Mouse (Mus musculus) urinary bladder, postnatal 4 days (tissue): Measurements from ENCODE around the gene Cd302.

Source experiments
- DNase-seq, 2 experiments: peaks; one replicate each; pipeline ENCODE4 v3.0.0; 2021 to 2022; ENCODE audit warnings: low spot score in 2 of 2

Gene Cd302

DNA sequence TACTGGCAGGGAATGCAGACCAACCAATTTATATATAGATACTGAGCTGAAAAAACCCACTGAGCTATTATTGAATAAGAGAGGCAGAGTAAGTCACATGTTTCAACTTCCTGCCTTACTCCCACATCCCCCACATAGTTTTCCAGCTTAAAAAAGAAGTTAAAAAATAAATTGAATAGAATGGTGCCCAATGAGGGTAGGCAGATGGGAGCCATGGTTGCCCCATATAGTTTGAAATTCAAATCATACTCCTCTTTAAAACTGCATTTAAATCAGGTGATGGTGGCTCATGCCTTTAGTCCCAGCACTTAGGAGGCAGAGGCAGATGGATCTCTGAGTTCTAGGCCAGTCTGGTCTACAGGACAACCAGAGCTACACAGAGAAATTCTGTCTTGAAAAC, 30.8 kb downstream of the Cd302 start:
- no peak for DNase-seq

DNA sequence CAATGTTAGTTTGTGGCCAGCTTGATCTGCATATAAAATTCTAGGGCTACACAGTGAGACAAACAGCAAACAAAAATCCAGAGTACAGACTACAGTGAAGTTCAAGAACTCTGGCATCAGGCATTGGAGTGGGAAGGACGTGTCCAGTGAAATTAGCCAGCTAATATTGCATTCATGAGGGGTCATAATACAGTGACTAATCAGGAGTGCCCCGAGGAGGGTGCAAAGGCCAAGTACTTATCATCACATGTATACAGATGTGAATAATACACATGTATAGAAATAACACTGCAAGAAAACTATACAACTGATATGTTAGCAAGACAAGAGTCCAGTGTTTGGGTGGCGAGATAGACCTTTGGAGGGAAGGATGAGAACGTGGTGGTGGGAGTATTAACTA, 31.5 kb downstream of the Cd302 start:
- no peak for DNase-seq

DNA sequence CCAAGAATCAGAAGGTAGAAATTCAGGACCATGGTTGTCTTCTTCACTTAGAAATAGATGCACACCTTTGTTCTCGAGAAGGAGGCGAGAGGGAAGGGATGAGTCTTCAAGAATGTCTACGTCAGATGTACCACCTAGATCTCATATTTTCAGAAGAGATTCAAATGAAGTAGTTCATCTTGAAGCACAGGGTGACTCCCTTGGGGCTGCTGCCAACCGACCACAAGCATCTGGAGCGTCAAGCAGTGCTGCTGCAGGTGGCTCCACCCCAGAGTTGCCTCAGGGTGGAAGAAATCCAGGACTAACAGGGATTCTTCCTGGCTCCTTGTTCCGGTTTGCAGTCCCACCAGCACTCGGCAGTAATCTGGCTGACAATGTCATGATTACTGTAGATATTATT, 49.8 kb downstream of the Cd302 start:
- no peak for DNase-seq

DNA sequence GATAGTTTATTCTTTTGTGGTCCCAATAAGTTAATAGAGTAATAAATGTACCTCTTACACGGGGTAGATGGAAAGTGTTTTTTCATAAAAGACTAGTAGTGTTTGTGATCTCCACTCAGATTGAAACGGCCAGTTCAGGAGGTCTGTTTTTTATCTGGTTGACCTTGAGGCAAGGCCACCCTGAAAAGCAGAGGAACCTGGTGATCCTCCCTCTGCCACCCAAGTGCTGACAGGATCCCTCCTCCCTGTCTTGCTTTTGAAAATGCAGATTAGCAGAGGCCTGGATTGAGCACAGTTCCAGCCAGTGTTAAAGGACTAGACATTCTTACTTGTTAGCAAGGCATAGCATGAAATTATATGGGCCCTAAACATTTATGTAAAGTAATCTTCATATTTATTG, 51.1 kb downstream of the Cd302 start:
- no peak for DNase-seq

DNA sequence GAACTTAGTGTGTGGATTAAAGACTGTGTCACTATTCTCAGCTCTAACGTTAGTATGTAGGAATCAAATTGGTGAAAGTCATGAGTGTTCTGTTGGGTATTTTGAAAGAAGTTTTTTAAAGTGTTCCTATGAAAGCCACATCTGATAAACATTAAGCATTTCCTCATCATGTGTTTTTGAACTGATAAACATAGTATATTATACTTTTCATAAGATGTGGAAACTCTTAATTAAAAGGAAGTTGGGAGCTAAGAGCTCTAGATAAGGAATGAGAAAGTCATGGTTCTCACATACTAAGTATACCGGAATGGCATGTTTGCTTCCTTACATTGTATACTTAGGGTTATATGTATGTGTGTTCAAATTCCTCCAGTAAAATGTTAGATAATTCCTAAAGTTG, 53.9 kb downstream of the Cd302 start:
- no peak for DNase-seq

DNA sequence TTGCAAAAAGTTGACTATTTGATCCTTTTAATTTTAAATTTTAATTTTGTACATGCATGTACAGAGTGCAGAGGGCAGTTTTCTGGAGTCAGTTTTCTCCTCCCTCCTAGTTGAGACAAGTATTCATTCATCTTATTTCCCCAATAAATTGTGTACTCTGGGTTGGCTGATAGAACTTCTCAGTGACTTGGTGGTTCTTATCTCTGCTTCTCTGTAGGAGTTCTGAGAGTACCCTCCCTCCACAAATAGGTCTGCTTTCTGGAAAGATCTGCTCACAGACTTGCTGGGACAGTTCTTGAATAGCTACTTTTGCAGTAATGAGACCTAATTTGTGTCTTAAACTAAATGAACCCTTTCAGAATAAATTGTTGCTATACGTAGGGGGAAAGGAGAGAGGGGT, 55.8 kb downstream of the Cd302 start:
- no peak for DNase-seq

DNA sequence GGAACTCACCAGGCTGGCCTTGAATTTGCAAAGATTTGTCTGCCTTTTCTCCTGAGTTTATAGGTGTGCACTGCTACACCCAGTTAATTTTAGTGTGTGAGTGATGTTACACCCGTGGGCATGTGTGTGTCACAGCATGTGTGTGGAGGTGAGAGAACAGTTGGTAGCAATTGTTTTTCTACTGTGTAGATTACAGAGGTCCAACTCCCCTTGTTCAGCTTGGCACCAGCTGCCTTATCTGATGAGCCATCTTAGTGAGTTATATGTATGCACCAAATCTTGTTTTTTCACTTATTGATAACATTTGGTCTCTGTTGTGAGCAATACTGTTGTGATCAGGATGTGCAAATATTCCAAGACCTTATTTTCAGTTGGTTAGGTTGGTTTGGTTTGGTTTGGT, 60.8 kb downstream of the Cd302 start:
- no peak for DNase-seq

DNA sequence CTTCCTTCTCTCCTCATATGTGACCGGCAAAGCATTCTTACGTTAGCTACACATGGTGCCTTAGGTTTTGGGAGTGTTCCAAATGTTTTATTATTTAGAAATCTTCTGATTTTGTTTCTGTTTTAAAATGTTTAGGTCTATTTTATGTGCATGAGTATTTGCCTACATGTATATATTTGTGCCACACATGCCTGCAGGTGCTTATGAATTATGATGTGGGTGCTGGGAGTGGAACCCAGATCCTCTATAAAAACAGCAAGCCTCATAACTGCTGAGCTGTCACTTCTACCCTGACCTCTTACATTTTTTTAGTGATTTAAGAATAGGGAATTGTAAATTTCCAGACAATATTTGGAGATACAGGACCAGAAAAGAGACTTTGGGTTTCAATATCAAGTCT, 62.3 kb downstream of the Cd302 start:
- DNase-seq, result no peak

DNA sequence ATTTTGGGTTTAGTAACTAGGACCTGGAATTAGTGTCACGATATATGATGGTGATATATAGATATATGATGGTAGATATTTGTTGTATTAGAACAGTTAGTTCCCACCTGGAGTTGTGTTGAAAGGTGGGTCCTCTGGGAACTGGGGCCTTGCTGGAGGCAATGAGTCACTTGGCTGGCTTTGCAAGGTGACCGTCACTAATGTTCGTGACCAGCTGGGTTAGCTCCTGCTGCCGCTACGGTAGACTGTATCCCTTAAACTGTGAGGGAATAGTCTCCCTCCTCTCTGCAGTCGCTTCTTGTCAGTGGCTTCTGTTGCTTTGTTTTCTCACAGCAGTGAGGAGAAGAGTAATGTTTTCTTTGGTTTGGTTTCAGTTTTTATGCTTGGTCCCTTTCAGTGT, 63.1 kb downstream of the Cd302 start:
- no peak for DNase-seq

DNA sequence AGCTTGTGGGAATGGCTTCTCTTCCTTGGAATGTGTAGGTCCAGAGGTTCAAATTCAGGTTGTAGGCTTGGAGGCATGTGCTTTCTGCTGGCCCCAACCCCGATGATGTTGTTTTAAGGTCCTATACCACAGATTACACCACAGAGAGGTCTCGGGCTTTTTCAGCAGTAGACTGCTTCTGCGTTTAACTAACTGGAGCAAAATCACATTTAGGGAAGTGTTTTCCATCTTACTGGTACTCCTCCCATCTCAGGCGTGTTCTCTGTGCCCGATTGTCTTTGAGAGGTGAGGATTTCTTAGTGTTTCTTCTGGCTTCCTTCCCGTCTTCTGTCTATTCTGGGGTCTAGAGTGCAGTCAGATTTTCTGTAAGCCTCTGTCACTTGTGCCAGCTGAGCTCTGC, 66.7 kb downstream of the Cd302 start:
- DNase-seq, result no peak

DNA sequence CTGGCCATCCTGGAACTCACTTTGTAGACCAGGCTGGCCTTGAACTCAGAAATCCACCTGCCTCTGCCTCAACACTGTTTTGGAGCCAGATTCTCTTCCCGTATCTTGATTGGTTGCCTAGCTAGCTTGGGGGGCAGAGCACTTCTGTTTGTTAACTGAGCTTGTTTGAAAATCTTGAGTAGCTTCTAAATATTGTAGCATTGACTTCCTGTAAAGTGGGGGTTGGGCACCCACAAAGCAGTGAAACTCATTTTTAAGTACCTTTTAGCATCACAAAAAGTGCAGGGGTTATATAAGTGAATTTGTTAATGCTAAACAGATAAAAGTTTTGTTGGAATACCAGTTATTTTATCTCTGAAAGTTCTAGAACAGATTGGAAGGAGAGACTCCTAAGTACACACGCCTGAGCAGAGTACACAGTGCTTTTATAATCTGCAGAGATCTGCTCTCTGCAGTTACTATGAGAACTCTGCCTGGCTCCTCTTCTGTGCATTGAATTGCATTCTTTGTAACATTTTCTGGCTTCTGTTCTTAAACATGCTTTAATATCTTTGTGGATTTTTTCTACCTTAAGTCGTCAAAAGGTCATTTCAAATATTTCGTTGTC, 67.6 kb downstream of the Cd302 start:
- no peak for DNase-seq

DNA sequence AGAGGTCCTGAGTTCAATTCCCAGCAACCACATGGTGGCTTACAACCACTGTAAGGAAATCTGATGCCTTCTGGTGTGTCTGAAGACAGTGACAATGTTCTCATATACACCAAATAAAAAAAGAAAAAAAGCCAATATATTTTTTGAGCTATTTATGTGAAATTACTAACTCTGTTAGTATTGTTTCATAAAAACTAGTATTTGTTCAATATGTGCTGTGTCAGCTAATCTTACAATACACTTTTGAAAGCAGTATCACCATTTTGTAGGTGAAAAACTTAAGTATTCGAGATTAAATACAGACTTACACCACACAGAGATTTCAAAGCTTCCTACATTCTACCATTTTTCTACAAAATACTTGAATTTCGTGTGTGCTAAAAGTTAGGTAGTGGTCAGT, 69.6 kb downstream of the Cd302 start:
- no peak for DNase-seq

DNA sequence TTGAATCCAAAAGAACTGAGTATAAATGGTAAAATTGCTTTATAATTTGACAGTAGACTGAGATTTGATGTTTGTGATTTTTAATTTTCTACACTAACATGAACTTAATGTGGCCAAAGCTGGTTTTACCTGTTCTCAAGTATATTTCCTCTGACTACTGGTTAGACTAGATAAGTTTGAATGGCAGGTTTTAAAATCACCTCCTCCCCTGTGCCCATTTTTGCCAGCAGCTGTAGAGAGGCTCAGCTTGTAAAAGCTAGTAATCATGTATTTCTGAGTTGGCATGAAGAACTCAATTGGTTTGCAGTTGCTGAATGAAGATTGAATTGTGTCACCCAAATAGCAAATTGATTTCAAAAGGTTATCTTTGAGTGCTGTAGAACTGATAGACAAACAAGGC, 71.8 kb downstream of the Cd302 start:
- DNase-seq, result no peak

DNA sequence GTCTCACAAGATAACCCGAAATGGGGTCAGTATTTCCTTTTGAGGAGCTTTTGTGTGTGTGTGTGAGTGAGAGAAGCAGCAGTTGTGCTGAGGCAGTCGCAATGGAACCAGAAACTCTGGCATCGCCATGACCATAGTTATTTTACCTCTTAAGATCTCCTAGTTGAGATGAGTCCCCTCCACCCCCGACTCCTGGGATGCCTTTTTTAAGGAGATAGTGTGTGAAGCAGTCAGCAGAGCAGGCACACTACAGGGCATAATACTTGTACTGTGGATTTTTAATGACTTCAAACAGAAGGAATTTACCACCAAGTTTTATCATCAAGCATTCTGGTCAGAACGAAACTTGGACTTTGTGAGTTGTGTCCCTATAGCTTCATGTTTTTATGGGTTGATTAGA, 73.5 kb downstream of the Cd302 start:
- DNase-seq, result no peak

DNA sequence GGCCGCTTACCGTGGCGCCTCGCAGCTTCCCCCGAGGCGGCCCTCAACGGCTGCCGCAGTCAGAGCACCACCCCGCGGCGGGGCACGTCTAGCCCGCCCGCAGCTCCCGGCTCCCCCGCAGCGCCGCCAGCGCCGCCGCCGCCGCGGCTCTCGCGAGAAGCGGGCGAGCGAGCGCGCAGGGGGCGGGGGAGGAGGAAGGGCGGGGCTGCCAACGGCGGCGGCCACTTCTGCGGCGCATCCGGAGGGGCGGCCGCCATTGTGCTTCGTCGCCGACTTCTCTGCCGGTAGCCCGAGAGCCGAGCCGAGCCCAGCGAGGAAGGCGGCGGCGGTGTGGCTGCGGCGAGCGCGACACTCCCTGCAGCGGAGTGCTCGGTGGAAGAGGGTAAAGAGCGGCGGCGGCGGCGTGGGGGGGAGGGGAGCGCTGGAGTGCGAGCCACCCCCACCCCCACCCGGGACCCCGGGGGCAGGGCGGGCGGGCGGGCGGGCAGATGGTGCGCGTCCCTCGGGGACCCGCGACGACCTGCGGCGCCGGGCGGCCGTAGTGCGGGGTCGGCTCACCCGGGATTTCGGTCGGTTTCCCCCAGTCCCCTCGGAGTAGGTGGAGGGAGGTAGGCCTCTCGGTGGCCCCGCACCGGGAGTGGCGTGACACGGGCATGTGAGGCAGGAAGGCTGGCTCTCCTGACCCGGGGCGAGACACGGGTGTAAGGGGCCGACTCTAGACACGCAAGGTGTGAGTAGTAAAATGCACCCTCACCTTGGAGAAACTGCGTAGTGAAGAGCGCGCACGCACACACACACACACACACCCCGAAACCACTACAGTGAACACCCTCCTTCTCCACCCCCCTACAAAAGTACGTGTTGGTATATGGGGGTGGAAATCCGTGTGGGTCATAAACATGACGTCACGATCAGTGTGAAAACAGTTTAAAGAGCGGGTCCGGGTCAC, 74.3 kb downstream of the Cd302 start, which contains the start of the genes Baz2b and March7:
Gene Baz2b (minus strand): TSS at position 137 of the 949 bp plus-strand sequence.
Gene March7 (plus strand): TSS at position 185 of the 949 bp plus-strand sequence.
- DNase-seq, result peak; percentile 86 to 89

DNA sequence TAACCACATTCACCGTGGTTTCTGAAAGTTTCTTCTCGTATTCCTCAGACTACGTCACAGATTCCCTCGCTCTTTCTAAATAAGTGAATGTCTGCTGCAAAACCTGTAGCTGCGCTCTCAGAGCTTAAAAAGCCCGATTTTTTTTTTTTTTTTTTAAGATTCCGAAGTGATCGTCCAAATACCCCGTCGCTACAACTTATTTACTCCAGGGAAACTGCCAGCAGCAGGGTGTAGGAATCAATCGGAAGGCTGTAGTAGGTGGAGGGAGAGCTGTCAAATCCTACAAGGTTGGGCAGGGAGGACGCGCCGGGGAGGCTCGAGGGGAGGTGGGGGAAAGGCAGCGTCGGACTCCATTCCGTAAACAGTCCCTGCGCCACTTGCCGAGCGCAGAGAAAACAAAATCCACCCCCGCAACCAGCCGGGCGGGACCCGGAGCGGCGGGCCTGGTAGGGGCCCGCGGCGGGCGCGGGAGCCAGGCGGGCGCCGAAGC, 75.1 kb downstream of the Cd302 start:
- DNase-seq, result peak in 1 of 2 experiments; percentile 66

DNA sequence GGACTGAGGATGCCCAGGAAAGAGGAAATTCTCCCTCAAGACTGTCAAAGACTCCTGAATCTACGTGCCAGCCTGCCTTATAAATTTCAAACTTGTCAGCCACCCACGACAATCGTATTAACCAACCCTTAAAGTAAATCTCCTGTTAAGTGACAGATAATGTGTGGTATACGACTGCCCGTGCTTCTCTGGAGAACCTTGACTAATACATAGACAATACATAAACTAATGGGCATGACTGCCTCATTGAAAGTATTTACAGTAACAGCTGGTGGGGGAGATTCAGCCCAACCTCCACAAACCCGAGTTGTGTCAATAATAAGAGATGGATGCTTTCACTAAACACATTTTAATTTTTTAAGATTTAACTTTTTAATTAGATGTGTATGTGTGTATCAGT, 78.5 kb downstream of the Cd302 start:
- no peak for DNase-seq

DNA sequence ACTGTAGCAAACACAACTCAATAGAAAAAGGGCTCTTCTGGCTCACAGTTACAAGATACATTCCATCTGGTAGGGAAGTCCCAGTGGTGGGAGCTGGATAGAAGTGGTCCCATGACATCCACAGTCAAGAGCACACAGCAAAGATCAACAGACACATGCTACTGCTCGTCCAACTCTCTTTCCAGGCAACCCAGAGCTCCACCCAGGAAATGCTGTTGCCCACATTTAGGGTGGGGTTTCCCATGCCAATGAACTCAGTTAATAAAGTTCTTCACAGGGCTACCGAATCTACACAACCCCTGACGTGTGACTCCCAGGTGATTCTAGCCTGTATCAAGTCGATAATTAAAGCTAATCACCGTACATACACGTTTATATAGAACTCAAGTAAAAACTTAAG, 80.1 kb downstream of the Cd302 start:
- DNase-seq, result no peak

DNA sequence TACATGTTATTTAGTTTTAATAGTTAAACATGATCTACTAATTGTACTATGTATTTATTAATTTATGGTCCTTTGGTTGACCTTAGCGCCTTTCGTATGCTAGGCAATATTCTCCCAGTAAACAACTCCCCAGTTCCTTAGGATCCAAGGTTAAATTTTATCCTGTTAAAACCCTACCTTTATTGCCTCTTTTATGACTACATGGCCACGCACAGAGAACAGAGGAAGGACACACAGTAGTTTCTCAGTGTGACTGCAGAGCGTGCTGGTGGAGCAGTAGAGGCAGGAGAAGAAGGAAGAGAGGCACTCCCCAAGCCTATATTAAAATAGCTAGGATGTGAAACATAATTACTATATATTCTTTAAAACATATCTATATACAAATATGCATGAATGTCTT, 80.6 kb downstream of the Cd302 start:
- DNase-seq, result no peak

DNA sequence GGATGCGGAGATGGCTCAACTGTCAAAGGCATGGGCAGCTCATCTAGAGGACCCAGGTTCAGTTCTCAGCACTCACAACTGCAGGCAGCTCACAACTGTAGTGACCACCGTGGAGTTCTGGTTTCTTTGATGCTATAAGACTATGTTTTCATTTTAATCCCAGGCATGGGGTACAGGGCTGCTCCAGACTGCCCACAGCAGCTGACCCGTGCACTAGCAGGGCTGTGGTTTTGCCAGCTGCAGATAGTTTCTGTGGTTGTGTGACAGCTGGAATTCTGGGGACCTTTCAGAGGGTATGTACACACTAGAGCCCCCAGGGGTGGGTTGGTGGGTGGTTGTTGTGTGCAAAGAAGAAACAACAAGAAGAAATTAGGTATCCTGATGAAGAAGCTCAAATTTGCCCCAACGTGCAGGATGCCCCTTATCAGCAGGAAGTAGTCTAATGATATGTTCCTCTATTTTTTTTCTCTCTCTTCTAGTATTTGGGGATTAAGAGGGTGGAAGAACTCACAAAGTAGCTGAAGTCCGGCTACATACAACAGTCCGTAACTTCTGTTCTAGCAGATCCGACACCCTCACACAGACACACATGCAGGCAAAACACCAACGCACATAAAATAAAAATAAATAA, 81.3 kb downstream of the Cd302 start:
- no peak for DNase-seq
